Mouse (Mus musculus) heart, embryonic 15.5 days (tissue): Measurements from ENCODE around the gene Gm9745. TPM values are rescaled to one million over a fixed set of nuclear protein-coding genes. Genes with fewer than 3 reads are reported as not detected.

Experiments
- microRNA-seq: library from miRNA; unstranded; fragments of <30 nt; microRNA quantifications from one replicate; pipeline ENCODE4, GENCODE M21; 2016
- polyA plus RNA-seq: library from polyadenylated mRNA; unstranded; fragments of >200 nt; fragmentation: Nextera tagmentation; extraction: Ambion mirVana; gene quantifications from 2 replicates; pipeline ENCODE4 v1.2.1, GENCODE M21; 2015

Gm9745 gene
- polyA plus RNA-seq, 1 experiment from 2014 or later: not detected

Small RNA genes lying within 50 kb of the gene (microRNA-seq; reads per million reads assigned to microRNA genes)
- not detected for gene Gm22750

Other genes with a start within 250 kb of the Gm9745 start
- 15.5 and 19.8 TPM in 2 replicates for gene Wdr37, start 76.3 kb downstream of the Gm9745 start, polyA plus RNA-seq
- 38.2 and 49.3 TPM in 2 replicates for gene Idi1, start 62.7 kb downstream of the Gm9745 start, polyA plus RNA-seq
- not detected in 2 replicates for gene Idi2, start 4.6 kb upstream of the Gm9745 start, polyA plus RNA-seq
- gene Gtpbp4, start 47.9 kb upstream of the Gm9745 start, polyA plus RNA-seq: 43.2 and 49.9 TPM in 2 replicates
- gene Larp4b, start 145.7 kb upstream of the Gm9745 start, polyA plus RNA-seq: 23.5 and 25.4 TPM in 2 replicates